Mouse (Mus musculus): ENCODE measurements around the gene Olfr263.
"Not testable (repeated sequence)": the region's sequence is repeated elsewhere in the genome, so short reads cannot be mapped to it uniquely, and the experiment has no call there.

DNA sequence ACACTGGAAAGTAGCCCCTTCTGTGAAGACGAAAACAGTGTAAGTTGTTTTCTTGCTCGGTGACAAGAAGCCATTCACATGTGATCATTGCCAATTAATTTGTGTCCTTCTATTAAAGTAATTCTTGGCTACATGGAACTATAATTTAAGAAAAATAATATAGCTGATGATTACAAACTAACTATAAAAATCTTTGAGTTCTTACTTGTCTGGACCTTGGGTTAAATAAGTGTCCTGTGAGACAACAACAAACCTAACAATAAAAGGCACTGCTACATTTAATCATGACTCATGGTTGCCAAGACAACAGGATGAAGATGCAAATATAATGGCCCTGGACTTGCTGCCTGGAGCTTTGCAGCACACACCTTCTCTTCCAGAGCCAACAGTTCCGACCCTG, at the start of gene Olfr263:
- not testable (repeated sequence) for TF ChIP-seq CTCF, EP300 (IDR thresholded peaks at IDR 0.05; ENCODE audit: low read depth)
